Mouse (Mus musculus): Measurements from ENCODE around the gene Pitpna. TPM values are rescaled to one million over a fixed set of nuclear protein-coding genes. Genes with fewer than 3 reads are reported as not detected.

Pitpna gene
- polyA plus RNA-seq, 1 experiment from 2014 or later = 30.1 TPM

DNA sequence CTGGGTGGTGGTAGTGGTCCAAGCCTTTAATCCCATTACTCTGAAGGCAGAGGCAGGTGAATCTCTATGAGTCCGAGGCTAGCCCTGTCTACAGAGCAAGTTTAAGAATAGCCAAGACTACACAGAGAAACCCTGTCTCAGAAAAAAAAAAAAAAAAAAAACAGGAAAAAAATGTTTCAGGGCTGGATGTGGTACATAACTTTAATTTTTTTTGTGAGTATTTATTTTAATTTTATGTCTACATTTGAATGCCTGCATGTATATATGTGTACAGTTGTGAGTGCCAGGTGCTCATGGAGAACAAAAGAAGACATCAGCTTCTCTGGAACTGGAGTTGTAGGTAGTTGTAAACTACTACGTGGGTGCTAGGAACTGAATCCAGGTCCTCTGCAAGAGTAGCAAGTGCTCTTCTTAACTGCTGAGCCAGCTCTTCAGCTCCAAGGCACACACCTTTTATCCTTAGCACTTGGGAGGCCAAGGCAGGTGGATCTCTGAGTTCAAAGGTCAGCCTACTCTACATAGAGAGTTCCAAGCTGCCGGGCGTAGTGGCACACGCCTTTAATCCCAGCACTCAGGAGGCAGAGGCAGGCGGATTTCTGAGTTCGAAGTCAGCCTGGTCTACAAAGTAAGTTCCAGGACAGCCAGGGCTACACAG lies 6.3 kb upstream of the Pitpna start:
- no peak overlapping the region for H3K9ac ChIP-seq (replicated peaks)
- TF ChIP-seq CTCF (IDR thresholded peaks at IDR 0.05; ENCODE audit: low read depth) (no peak), EP300 (IDR thresholded peaks at IDR 0.05; ENCODE audit: low read depth) (no peak)
- ATAC-seq (no peak), DNase-seq (no peak)
- no peak overlapping the region for H3K4me3 ChIP-seq (ENCODE audit: low read depth, low read length)
- WGBS (ENCODE audit: insufficient replicate concordance) = 83% methylated on average over 7 of the region's 7 CpGs
- peaks cover 7% of the 10 kb centered on the region for H3K4me1 ChIP-seq (ENCODE audit: insufficient read depth)
- H3K27me3 ChIP-seq (ENCODE audit: insufficient read depth, low read length) = no peaks in the 10 kb centered on the region
- H3K9me3 ChIP-seq (ENCODE audit: low read length) = no peaks in the 10 kb centered on the region
- no peaks in the 10 kb centered on the region for H3K36me3 ChIP-seq (replicated peaks; ENCODE audit: insufficient read depth, low read length)
- H3K4me2 ChIP-seq (ENCODE audit: low read depth, low read length) = no peak overlapping the region
- H3K27ac ChIP-seq (ENCODE audit: low read depth) = no peak overlapping the region

GRCm38 (mm10) chr11:75583521-75583920 lies 4.4 kb upstream of the Pitpna start:
- TF ChIP-seq CTCF (IDR thresholded peaks at IDR 0.05; ENCODE audit: low read depth) = no peak
- no peak for TF ChIP-seq EP300 (IDR thresholded peaks at IDR 0.05; ENCODE audit: low read depth)
- Histone ChIP-seq H3K4me3 (ENCODE audit: low read depth, low read length) (no peak overlapping the region), H3K27me3 (ENCODE audit: insufficient read depth, low read length) (no peaks in the 10 kb centered on the region), H3K4me2 (ENCODE audit: low read depth, low read length) (no peak overlapping the region), H3K9me3 (ENCODE audit: low read length) (no peaks in the 10 kb centered on the region), H3K9ac (replicated peaks) (no peak overlapping the region), H3K4me1 (ENCODE audit: insufficient read depth) (peaks cover 7% of the 10 kb centered on the region), H3K36me3 (replicated peaks; ENCODE audit: insufficient read depth, low read length) (no peaks in the 10 kb centered on the region), H3K27ac (ENCODE audit: low read depth) (no peak overlapping the region)
- 54% methylated on average over 2 of the region's 2 CpGs for WGBS (ENCODE audit: insufficient replicate concordance)
- ATAC-seq = no peak
- no peak for DNase-seq

DNA sequence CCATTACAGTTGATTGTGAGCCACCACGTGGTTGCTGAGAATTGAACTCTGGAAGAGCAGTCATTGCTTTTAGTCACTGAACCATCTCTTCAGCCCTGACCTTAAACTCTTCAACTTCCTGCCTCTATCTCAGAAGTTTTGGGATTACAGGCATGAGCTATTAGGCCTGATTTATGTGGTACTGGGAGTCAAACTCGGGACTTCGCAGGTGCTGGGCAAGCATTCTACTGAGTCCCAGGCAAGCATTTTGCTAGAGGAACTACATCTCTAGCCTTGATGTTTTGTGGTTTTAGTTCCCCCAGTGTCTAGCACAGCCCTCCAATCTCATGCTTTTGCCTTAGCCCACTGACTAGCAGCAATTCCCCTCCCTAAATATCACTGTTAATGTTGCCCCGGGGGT lies 2.8 kb upstream of the Pitpna start:
- TF ChIP-seq EP300 (IDR thresholded peaks at IDR 0.05; ENCODE audit: low read depth) (no peak), CTCF (IDR thresholded peaks at IDR 0.05; ENCODE audit: low read depth) (no peak)
- no peaks in the 10 kb centered on the region for H3K36me3 ChIP-seq (replicated peaks; ENCODE audit: insufficient read depth, low read length)
- no peak overlapping the region for H3K4me2 ChIP-seq (ENCODE audit: low read depth, low read length)
- H3K4me1 ChIP-seq (ENCODE audit: insufficient read depth) = peaks cover 15% of the 10 kb centered on the region
- ATAC-seq = no peak
- no peak for DNase-seq
- no peak overlapping the region for H3K27ac ChIP-seq (ENCODE audit: low read depth)
- no peak overlapping the region for H3K9ac ChIP-seq (replicated peaks)
- H3K4me3 ChIP-seq (ENCODE audit: low read depth, low read length) = no peak overlapping the region
- 34% methylated on average over 4 of the region's 4 CpGs for WGBS (ENCODE audit: insufficient replicate concordance)
- no peaks in the 10 kb centered on the region for H3K27me3 ChIP-seq (ENCODE audit: insufficient read depth, low read length)
- no peaks in the 10 kb centered on the region for H3K9me3 ChIP-seq (ENCODE audit: low read length)

- H3K36me3 ChIP-seq (replicated peaks; ENCODE audit: insufficient read depth, low read length) = no peaks in the 10 kb centered on the region
- 79% methylated on average over 5 of the region's 5 CpGs for WGBS (ENCODE audit: insufficient replicate concordance)
- no peaks in the 10 kb centered on the region for H3K9me3 ChIP-seq (ENCODE audit: low read length)
- no peak for DNase-seq
- H3K4me3 ChIP-seq (ENCODE audit: low read depth, low read length) = no peak overlapping the region
- ATAC-seq = no peak
- no peak overlapping the region for H3K27ac ChIP-seq (ENCODE audit: low read depth)
- peaks cover 17% of the 10 kb centered on the region for H3K4me1 ChIP-seq (ENCODE audit: insufficient read depth)
- H3K4me2 ChIP-seq (ENCODE audit: low read depth, low read length) = no peak overlapping the region
- no peak for TF ChIP-seq EP300 (IDR thresholded peaks at IDR 0.05; ENCODE audit: low read depth)
- no peak for TF ChIP-seq CTCF (IDR thresholded peaks at IDR 0.05; ENCODE audit: low read depth)
- no peak overlapping the region for H3K9ac ChIP-seq (replicated peaks)
- no peaks in the 10 kb centered on the region for H3K27me3 ChIP-seq (ENCODE audit: insufficient read depth, low read length)
Observed at GRCm38 (mm10) chr11:75585978-75586377, 1.9 kb upstream of the Pitpna start.

- H3K9me3 ChIP-seq (ENCODE audit: low read length) = no peaks in the 10 kb centered on the region
- peaks cover 8% of the 10 kb centered on the region; the same call in 1 of the 2 replicates for H3K36me3 ChIP-seq (replicated peaks; ENCODE audit: insufficient read depth, low read length)
- DNase-seq = no peak
- no peak overlapping the region for H3K4me3 ChIP-seq (ENCODE audit: low read depth, low read length)
- WGBS (ENCODE audit: insufficient replicate concordance) = 81% methylated on average over 5 of the region's 5 CpGs
- H3K4me2 ChIP-seq (ENCODE audit: low read depth, low read length) = no peak overlapping the region
- H3K27me3 ChIP-seq (ENCODE audit: insufficient read depth, low read length) = no peaks in the 10 kb centered on the region
- TF ChIP-seq EP300 (IDR thresholded peaks at IDR 0.05; ENCODE audit: low read depth) (no peak), CTCF (IDR thresholded peaks at IDR 0.05; ENCODE audit: low read depth) (no peak)
- no peak overlapping the region for H3K27ac ChIP-seq (ENCODE audit: low read depth)
- H3K4me1 ChIP-seq (ENCODE audit: insufficient read depth) = peaks cover 21% of the 10 kb centered on the region
- H3K9ac ChIP-seq (replicated peaks) = no peak overlapping the region
- ATAC-seq = no peak
Observed at GRCm38 (mm10) chr11:75586963-75587362, 934 bp upstream of the Pitpna start.

DNA sequence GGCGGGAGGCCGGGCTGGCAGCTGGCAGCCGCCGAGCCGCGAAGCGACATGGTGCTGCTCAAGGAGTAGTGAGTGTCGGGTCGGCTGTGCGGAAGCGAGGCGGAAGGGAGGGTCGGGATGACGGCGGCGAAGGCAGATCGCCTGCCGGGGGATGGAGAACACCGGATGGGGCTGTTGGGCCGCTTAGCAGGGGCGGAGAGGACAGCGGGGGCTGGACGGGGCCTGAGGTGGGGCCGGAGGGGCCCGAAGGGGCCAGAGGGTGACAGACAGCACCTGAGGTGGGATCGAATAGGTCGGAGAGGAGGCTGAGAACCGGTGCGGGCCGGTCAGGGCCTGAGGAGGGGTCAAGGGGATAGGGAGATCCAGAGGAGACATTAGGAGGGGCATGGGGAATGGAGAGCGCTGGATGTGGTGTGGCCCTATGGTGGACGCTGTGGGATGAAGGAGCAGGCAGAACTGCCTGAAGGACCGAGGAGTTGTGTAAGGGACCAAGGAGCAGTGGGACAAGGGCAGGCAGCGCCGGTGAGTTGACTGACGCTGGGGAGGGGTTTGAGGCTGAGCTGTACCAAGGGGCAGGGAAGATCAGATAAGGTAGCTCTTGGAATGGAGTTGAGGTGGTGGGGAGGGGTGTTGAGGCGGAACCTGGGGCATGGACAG lies 516 bp downstream of the Pitpna start:
- Histone ChIP-seq H3K36me3 (replicated peaks; ENCODE audit: insufficient read depth, low read length) (peaks cover 10% of the 10 kb centered on the region), H3K27ac (ENCODE audit: low read depth) (peak overlapping the region; percentile 85), H3K9me3 (ENCODE audit: low read length) (no peaks in the 10 kb centered on the region), H3K4me2 (ENCODE audit: low read depth, low read length) (peak overlapping the region; percentile 96), H3K9ac (replicated peaks) (peak overlapping the region; percentile 85), H3K4me1 (ENCODE audit: insufficient read depth) (peaks cover 21% of the 10 kb centered on the region), H3K4me3 (ENCODE audit: low read depth, low read length) (peak overlapping the region; percentile 78), H3K27me3 (ENCODE audit: insufficient read depth, low read length) (no peaks in the 10 kb centered on the region)
- DNase-seq (no peak), ATAC-seq (peak; percentile 73)
- TF ChIP-seq CTCF (IDR thresholded peaks at IDR 0.05; ENCODE audit: low read depth) (no peak), EP300 (IDR thresholded peaks at IDR 0.05; ENCODE audit: low read depth) (no peak)
- whole genome bisulfite sequencing (ENCODE audit: insufficient replicate concordance) = under 1% methylated on average over 33 of the region's 37 CpGs

Measured in liver, postnatal 0 days (tissue).